Mouse (Mus musculus): ENCODE data around the gene Lrrc56.

Gene Lrrc56

GRCm38 (mm10) chr7:141193948-141194347 is at the start of gene Lrrc56, which contains the start of gene Hras:
Gene Lrrc56 (plus strand): TSS chr7:141194157.
Gene Hras (minus strand): TSS chr7:141194005.
- DNase-seq = peak; percentile 97

- DNase-seq = no peak
These were observed 49.3 kb upstream of the Lrrc56 start for GRCm38 (mm10) chr7:141144650-141145049.

- no peak for DNase-seq
These were observed 48.6 kb upstream of the Lrrc56 start for GRCm38 (mm10) chr7:141145403-141145802.

GRCm38 (mm10) chr7:141146043-141146595 is 47.8 kb upstream of the Lrrc56 start:
- DNase-seq = no peak

GRCm38 (mm10) chr7:141147044-141147443 is 46.9 kb upstream of the Lrrc56 start:
- DNase-seq = no peak

GRCm38 (mm10) chr7:141148639-141149038 is 45.3 kb upstream of the Lrrc56 start:
- DNase-seq = no peak

- DNase-seq = no peak
These were observed 38.6 kb upstream of the Lrrc56 start for GRCm38 (mm10) chr7:141155362-141155761.

- DNase-seq = no peak
These were observed 29.6 kb upstream of the Lrrc56 start for GRCm38 (mm10) chr7:141164397-141164796.

GRCm38 (mm10) chr7:141164850-141165249 is 29.1 kb upstream of the Lrrc56 start:
- no peak for DNase-seq

GRCm38 (mm10) chr7:141167901-141168517 is 25.9 kb upstream of the Lrrc56 start:
- DNase-seq = no peak

- DNase-seq = no peak
These were observed 25.4 kb upstream of the Lrrc56 start for GRCm38 (mm10) chr7:141168518-141168953.

GRCm38 (mm10) chr7:141169300-141169699 is 24.7 kb upstream of the Lrrc56 start:
- DNase-seq = no peak

- DNase-seq = no peak
These were observed 24.1 kb upstream of the Lrrc56 start for GRCm38 (mm10) chr7:141169866-141170265.

- peak; percentile 91 for DNase-seq
These were observed 21.6 kb upstream of the Lrrc56 start, which contains the start of gene Rnh1 for GRCm38 (mm10) chr7:141172116-141173006. Gene Rnh1 (minus strand): TSS chr7:141172857.

- DNase-seq = no peak
These were observed 20.6 kb upstream of the Lrrc56 start for GRCm38 (mm10) chr7:141173323-141173850.

GRCm38 (mm10) chr7:141175068-141175467 is 18.9 kb upstream of the Lrrc56 start:
- DNase-seq = no peak

- DNase-seq = peak; percentile 87
These were observed 17.8 kb upstream of the Lrrc56 start for GRCm38 (mm10) chr7:141176173-141176572.

GRCm38 (mm10) chr7:141188194-141188593 is 5.8 kb upstream of the Lrrc56 start:
- no peak for DNase-seq

- no peak for DNase-seq
These were observed 5.2 kb upstream of the Lrrc56 start for GRCm38 (mm10) chr7:141188733-141189132.

GRCm38 (mm10) chr7:141190220-141190619 is 3.7 kb upstream of the Lrrc56 start:
- no peak for DNase-seq

- no peak for DNase-seq
These were observed 2.9 kb upstream of the Lrrc56 start for GRCm38 (mm10) chr7:141191036-141191435.

GRCm38 (mm10) chr7:141191796-141192685 is 1.9 kb upstream of the Lrrc56 start:
- DNase-seq = no peak
